Mouse (Mus musculus) heart, embryonic 14.5 days (tissue): ENCODE measurements around the gene Cradd. TPM values are rescaled to one million over a fixed set of nuclear protein-coding genes. Genes with fewer than 3 reads are reported as not detected.

Experiments
- ATAC-seq: fragments of 200-750 bp; cut with Nextera tagmentation; 2 replicates; pipeline ENCODE4 v1.8.0; 2017; ENCODE audit warnings: low read depth, moderate TSS enrichment; ENCODE audit not compliant: insufficient number of reproducible peaks, insufficient read depth, low FRiP score
- H3K27ac ChIP-seq, 2 experiments: fragments of 200-500 bp in 1 of 2; fragments of 300-500 bp in 1 of 2; sonication (generic) in 1 of 2; replicated peaks in 1 of 2; 2 replicates each; pipeline ENCODE4 v1.5.1; 2012 to 2014; ENCODE audit warnings: low read depth in 2 of 2, low read length in 2 of 2, control low read depth in 1 of 2, mild to moderate bottlenecking in 1 of 2, mixed read lengths in 1 of 2; ENCODE audit not compliant: control insufficient read depth in 1 of 2, insufficient read depth in 1 of 2
- H3K27me3 ChIP-seq: fragments of 300-500 bp; sonication (generic); 2 replicates; pipeline ENCODE4 v1.6.1; 2014; ENCODE audit warnings: mild to moderate bottlenecking, low read length, control low read depth; ENCODE audit not compliant: control insufficient read depth, insufficient read depth
- H3K36me3 ChIP-seq: fragments of 300-500 bp; sonication (generic); 2 replicates; pipeline ENCODE4 v1.6.1; 2014; ENCODE audit warnings: mild to moderate bottlenecking, control low read depth, low read length, mixed read lengths; ENCODE audit not compliant: control insufficient read depth, insufficient read depth
- H3K4me1 ChIP-seq, 2 experiments: fragments of 200-500 bp in 1 of 2; fragments of 300-500 bp in 1 of 2; sonication (generic) in 1 of 2; 2 replicates each; pipeline ENCODE4 v1.6.1; 2012 to 2014; ENCODE audit warnings: low read length in 2 of 2, control low read depth in 1 of 2, mixed read lengths in 1 of 2; ENCODE audit not compliant: control insufficient read depth in 2 of 2, insufficient read depth in 2 of 2
- H3K4me2 ChIP-seq: fragments of 300-500 bp; sonication (generic); 2 replicates; pipeline ENCODE4 v1.6.1; 2014; ENCODE audit warnings: mild to moderate bottlenecking, low read length
- H3K4me3 ChIP-seq, 2 experiments: fragments of 200-500 bp in 1 of 2; fragments of 300-500 bp in 1 of 2; sonication (generic) in 1 of 2; 2 replicates each; pipeline ENCODE4 v1.5.1; 2012 to 2014; ENCODE audit warnings: low read length in 2 of 2, mild to moderate bottlenecking in 2 of 2, control low read depth in 1 of 2, low read depth in 1 of 2, moderate library complexity in 1 of 2; ENCODE audit not compliant: control insufficient read depth in 1 of 2, insufficient read depth in 1 of 2
- H3K9ac ChIP-seq: fragments of 300-500 bp; sonication (generic); 2 replicates; pipeline ENCODE4 v1.6.1; 2014; ENCODE audit warnings: mild to moderate bottlenecking, low read length
- H3K9me3 ChIP-seq: fragments of 300-500 bp; sonication (generic); 2 replicates; pipeline ENCODE4 v1.6.1; 2016; ENCODE audit warnings: low read length, control low read depth; ENCODE audit not compliant: control insufficient read depth
- WGBS: fragments of 180-500 bp; shearing (Covaris S2); extraction: QIAGEN DNeasy Blood & Tissue Kit; methylation state at CpG from one replicate; pipeline ENCODE4 v1.1.7; 2014; 5-methylcytosine and 5-hydroxymethylcytosine counted together
- polyA plus RNA-seq: library from polyadenylated mRNA; unstranded; fragments of >200 nt; fragmentation: Nextera tagmentation; extraction: Ambion mirVana; gene quantifications from 2 replicates; pipeline ENCODE4 v1.2.1, GENCODE M21; 2014

Cradd gene
- polyA plus RNA-seq, 1 experiment from 2014 or later, result 12.3 TPM

GRCm38 (mm10) chr10:95281996-95282395 is 41.9 kb downstream of the Cradd start:
- Histone ChIP-seq H3K4me1 (peaks cover 4 to 14% of the 10 kb centered on the region in 2 experiments; a peak in 2 of 4 replicates), H3K4me2 (no peak overlapping the region), H3K36me3 (no peaks in the 10 kb centered on the region), H3K27ac (no peak overlapping the region), H3K4me3 (no peak overlapping the region), H3K9me3 (no peaks in the 10 kb centered on the region), H3K27me3 (no peaks in the 10 kb centered on the region), H3K9ac (no peak overlapping the region)
- no peak for ATAC-seq
- 89% methylated on average over 3 of the region's 3 CpGs for WGBS

GRCm38 (mm10) chr10:95281466-95281990 is 42.4 kb downstream of the Cradd start:
- no peaks in the 10 kb centered on the region for H3K9me3 ChIP-seq
- 85% methylated on average over 6 of the region's 6 CpGs for WGBS
- H3K4me3 ChIP-seq, result no peak overlapping the region
- H3K27ac ChIP-seq, result no peak overlapping the region
- no peak for ATAC-seq
- no peaks in the 10 kb centered on the region for H3K27me3 ChIP-seq
- no peak overlapping the region for H3K9ac ChIP-seq
- H3K4me2 ChIP-seq, result no peak overlapping the region
- H3K4me1 ChIP-seq, result peaks cover 4 to 14% of the 10 kb centered on the region in 2 experiments; a peak in 2 of 4 replicates
- no peaks in the 10 kb centered on the region for H3K36me3 ChIP-seq

GRCm38 (mm10) chr10:95280327-95280726 is 43.6 kb downstream of the Cradd start:
- H3K27ac ChIP-seq, result no peak overlapping the region
- H3K4me2 ChIP-seq, result no peak overlapping the region
- WGBS, result 75% methylated on average over 3 of the region's 3 CpGs
- H3K36me3 ChIP-seq, result no peaks in the 10 kb centered on the region
- ATAC-seq, result no peak
- peaks cover 6 to 14% of the 10 kb centered on the region in 2 experiments; a peak in 3 of 4 replicates for H3K4me1 ChIP-seq
- no peak overlapping the region for H3K9ac ChIP-seq
- no peaks in the 10 kb centered on the region for H3K9me3 ChIP-seq
- no peaks in the 10 kb centered on the region for H3K27me3 ChIP-seq
- no peak overlapping the region for H3K4me3 ChIP-seq

- WGBS, result 84% methylated on average over 1 of the region's 1 CpGs
- no peaks in the 10 kb centered on the region for H3K9me3 ChIP-seq
- no peak for ATAC-seq
Observed at GRCm38 (mm10) chr10:95279459-95279858, 44.5 kb downstream of the Cradd start.

GRCm38 (mm10) chr10:95278085-95278484 is 45.8 kb downstream of the Cradd start:
- Histone ChIP-seq H3K27me3 (no peaks in the 10 kb centered on the region), H3K9ac (no peak overlapping the region), H3K4me3 (no peak overlapping the region), H3K4me2 (no peak overlapping the region), H3K36me3 (no peaks in the 10 kb centered on the region), H3K4me1 (peaks cover 2 to 8% of the 10 kb centered on the region in 2 experiments; a peak in 3 of 4 replicates), H3K27ac (no peak overlapping the region), H3K9me3 (no peaks in the 10 kb centered on the region)
- ATAC-seq, result no peak
- 89% methylated on average over 11 of the region's 11 CpGs for WGBS

More at GRCm38 (mm10) chr10:95279459-95279858, 44.5 kb downstream of the Cradd start:
- Histone ChIP-seq H3K27ac (no peak overlapping the region), H3K4me1 (peaks cover 6 to 14% of the 10 kb centered on the region in 2 experiments; a peak in 3 of 4 replicates), H3K4me2 (no peak overlapping the region), H3K9ac (no peak overlapping the region), H3K27me3 (no peaks in the 10 kb centered on the region), H3K4me3 (no peak overlapping the region), H3K36me3 (no peaks in the 10 kb centered on the region)

- H3K4me3 ChIP-seq, result no peak overlapping the region
- peaks cover 2 to 3% of the 10 kb centered on the region in 2 experiments; a peak in 2 of 4 replicates for H3K4me1 ChIP-seq
- no peaks in the 10 kb centered on the region for H3K27me3 ChIP-seq
- H3K9me3 ChIP-seq, result no peaks in the 10 kb centered on the region; the same call in 1 of the 2 replicates
- no peak for ATAC-seq
- H3K9ac ChIP-seq, result no peak overlapping the region
- H3K27ac ChIP-seq, result no peak overlapping the region
- H3K4me2 ChIP-seq, result no peak overlapping the region
- no peaks in the 10 kb centered on the region for H3K36me3 ChIP-seq
- 72% methylated on average over 9 of the region's 9 CpGs for WGBS
Observed at GRCm38 (mm10) chr10:95275488-95275887, 48.4 kb downstream of the Cradd start.

- Histone ChIP-seq H3K9me3 (no peaks in the 10 kb centered on the region; the same call in 1 of the 2 replicates), H3K4me2 (no peak overlapping the region), H3K4me3 (no peak overlapping the region), H3K27me3 (no peaks in the 10 kb centered on the region), H3K27ac (no peak overlapping the region), H3K4me1 (peaks cover 0 to 2% of the 10 kb centered on the region in 2 experiments; a peak in 1 of 4 replicates), H3K9ac (no peak overlapping the region), H3K36me3 (no peaks in the 10 kb centered on the region)
- ATAC-seq, result no peak
- WGBS, result 88% methylated on average over 13 of the region's 13 CpGs
Observed at GRCm38 (mm10) chr10:95273226-95273625, 50.7 kb downstream of the Cradd start.

- WGBS, result 90% methylated on average over 7 of the region's 7 CpGs
- Histone ChIP-seq H3K4me2 (no peak overlapping the region), H3K4me1 (peaks cover 4 to 7% of the 10 kb centered on the region in 2 experiments; a peak in 2 of 4 replicates), H3K27ac (no peak overlapping the region), H3K9ac (no peak overlapping the region), H3K4me3 (no peak overlapping the region), H3K27me3 (no peaks in the 10 kb centered on the region), H3K36me3 (no peaks in the 10 kb centered on the region), H3K9me3 (no peaks in the 10 kb centered on the region; the same call in 1 of the 2 replicates)
- ATAC-seq, result no peak
Observed at GRCm38 (mm10) chr10:95269151-95269550, 54.8 kb downstream of the Cradd start.
